Mouse (Mus musculus) gastrocnemius, adult 2 months (tissue): ENCODE measurements around the gene Pilrb1. TPM values are rescaled to one million over a fixed set of nuclear protein-coding genes. Genes with fewer than 3 reads are reported as not detected.

ENCODE experiments used
- DNase-seq: peaks from one replicate; pipeline ENCODE4 v3.0.0; 2022
- H3K27ac ChIP-seq: fragments of 200-600 bp; 2 replicates; pipeline ENCODE4 v1.8.1; 2022; ENCODE audit warnings: mild to moderate bottlenecking
- H3K4me3 ChIP-seq: fragments of 200-600 bp; 2 replicates; pipeline ENCODE4 v1.8.1; 2022; ENCODE audit warnings: mild to moderate bottlenecking, moderate library complexity
- CTCF ChIP-seq: fragments of 200-600 bp; IDR thresholded peaks from 2 replicates; pipeline ENCODE4 v1.8.1; 2022; ENCODE audit warnings: antibody characterized with exemption, mild to moderate bottlenecking, moderate library complexity
- intact Hi-C: fragments of 180-260 bp; cut with DNase I; formaldehyde crosslinking; loops from one replicate; pipeline ENCODE4 v1.15.1; 2025
- total RNA-seq, 2 experiments: library from RNA; stranded (reverse); gene quantifications; 2 replicates each; pipeline ENCODE4 v1.2.3; 2021

The Pilrb1 gene
- total RNA-seq, 2 experiments from 2014 or later = 0.42 TPM; not detected in 1

DNA sequence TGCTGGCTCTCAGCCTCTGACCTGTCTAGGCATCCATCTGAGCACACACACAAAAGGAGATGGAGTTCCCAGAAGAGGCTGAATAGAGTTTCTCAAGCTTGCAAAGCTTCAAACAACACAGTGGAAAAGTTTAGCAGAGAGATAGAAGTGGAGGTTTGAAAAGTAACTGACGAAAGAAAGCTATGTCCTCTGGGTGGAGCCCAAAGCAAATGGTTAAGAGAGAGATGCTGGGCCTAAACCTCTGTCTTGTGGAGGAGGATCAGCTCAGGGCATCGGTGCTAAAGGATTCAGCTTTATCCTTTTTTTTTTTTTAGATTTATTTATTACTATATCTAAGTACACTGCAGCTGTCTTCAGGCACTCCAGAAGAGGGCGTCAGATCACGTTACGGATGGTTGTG is 49.6 kb downstream of the Pilrb1 start:
- intact Hi-C loops = no loop called here
- H3K4me3 ChIP-seq = no peak overlapping the region
- DNase-seq = no peak
- no peak for TF ChIP-seq CTCF
- H3K27ac ChIP-seq = no peak overlapping the region

DNA sequence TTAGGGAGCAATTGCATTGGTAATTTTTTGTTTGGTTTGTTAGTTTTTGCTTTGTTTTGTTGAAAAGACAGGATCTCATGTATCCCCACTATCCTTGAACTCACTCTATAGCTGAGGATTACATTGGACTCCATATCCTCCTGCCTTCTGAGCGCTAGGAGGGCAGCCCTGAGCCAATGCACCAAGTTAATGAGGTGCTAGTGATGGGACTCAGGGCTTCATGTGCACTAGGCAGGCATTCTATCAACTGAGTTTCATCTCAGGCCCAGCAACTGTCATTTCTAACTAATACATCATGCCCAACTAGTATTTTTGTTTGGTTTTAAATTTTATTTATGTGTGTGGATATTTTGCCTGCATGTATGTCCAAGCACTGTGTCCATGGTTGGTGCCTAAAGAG is 51.7 kb downstream of the Pilrb1 start:
- DNase-seq = no peak
- intact Hi-C loops = no loop called here
- Histone ChIP-seq H3K27ac (no peak overlapping the region), H3K4me3 (no peak overlapping the region)
- no peak for TF ChIP-seq CTCF

Other genes with a start within 250 kb of the Pilrb1 start
- 10 to 100 TPM; 30.9 to 76.1 TPM for gene Pcolce, start 244.3 kb downstream of the Pilrb1 start, total RNA-seq
- under 1 TPM; 0.15 to 0.28 TPM for gene Fbxo24, start 229.1 kb downstream of the Pilrb1 start, total RNA-seq
- gene Lrch4, start 229.0 kb downstream of the Pilrb1 start, total RNA-seq = 10 to 100 TPM; 15.6 to 17.1 TPM
- gene Gm20605, start 228.9 kb downstream of the Pilrb1 start, total RNA-seq = 1 to 10 TPM; 2.9 to 3.3 TPM
- gene Sap25, start 216.8 kb downstream of the Pilrb1 start, total RNA-seq = 1 to 10 TPM; 1.6 to 4.2 TPM
- gene Irs3, start 212.4 kb downstream of the Pilrb1 start, total RNA-seq = under 1 TPM; 0.26 to 0.78 TPM
- 10 to 100 TPM in 1 of 2 experiments, 1 to 10 TPM in 1; 3.3 to 10.3 TPM for gene Agfg2, start 173.4 kb downstream of the Pilrb1 start, total RNA-seq
- gene Nyap1, start 116.5 kb downstream of the Pilrb1 start, total RNA-seq = under 1 TPM; 0.05 to 0.45 TPM
- gene Tsc22d4, start 112.4 kb downstream of the Pilrb1 start, total RNA-seq = 10 to 100 TPM; 43.5 to 58.6 TPM
- gene Ppp1r35, start 79.3 kb downstream of the Pilrb1 start, total RNA-seq = 1 to 10 TPM; 5.4 to 6.9 TPM
- gene Mepce, start 70.5 kb downstream of the Pilrb1 start, total RNA-seq = 10 to 100 TPM; 22.4 to 26.2 TPM
- gene Zcwpw1, start 70.3 kb downstream of the Pilrb1 start, total RNA-seq = under 1 TPM; 0.20 to 0.39 TPM
- gene Pilra, start 21.8 kb downstream of the Pilrb1 start, total RNA-seq = under 1 TPM in 1 of 2 experiments, not detected in 1; 0.20 TPM
- gene Pilrb2, start 13.7 kb upstream of the Pilrb1 start, total RNA-seq = under 1 TPM in 1 of 2 experiments, not detected in 1; 0.33 TPM
- not detected for gene Cyp3a13, start 63.5 kb upstream of the Pilrb1 start, total RNA-seq
- under 1 TPM; 0.31 to 0.51 TPM for gene Gjc3, start 105.0 kb upstream of the Pilrb1 start, total RNA-seq
- not detected for gene Azgp1, start 123.4 kb upstream of the Pilrb1 start, total RNA-seq
- gene Smok3a, start 163.2 kb upstream of the Pilrb1 start, total RNA-seq = not detected
- not detected for gene Smok3b, start 163.3 kb upstream of the Pilrb1 start, total RNA-seq
- not detected for gene Smok3c, start 195.1 kb upstream of the Pilrb1 start, total RNA-seq
- gene Zkscan1, start 227.0 kb upstream of the Pilrb1 start, total RNA-seq = 10 to 100 TPM; 10.7 to 10.8 TPM